Mouse (Mus musculus) kidney, adult 8-10 months (tissue): Measurements from ENCODE around the gene Grip1.

ENCODE experiments used
- DNase-seq, 2 experiments: peaks; one replicate each; pipeline ENCODE4 v3.0.0; 2022

Gene Grip1

DNA sequence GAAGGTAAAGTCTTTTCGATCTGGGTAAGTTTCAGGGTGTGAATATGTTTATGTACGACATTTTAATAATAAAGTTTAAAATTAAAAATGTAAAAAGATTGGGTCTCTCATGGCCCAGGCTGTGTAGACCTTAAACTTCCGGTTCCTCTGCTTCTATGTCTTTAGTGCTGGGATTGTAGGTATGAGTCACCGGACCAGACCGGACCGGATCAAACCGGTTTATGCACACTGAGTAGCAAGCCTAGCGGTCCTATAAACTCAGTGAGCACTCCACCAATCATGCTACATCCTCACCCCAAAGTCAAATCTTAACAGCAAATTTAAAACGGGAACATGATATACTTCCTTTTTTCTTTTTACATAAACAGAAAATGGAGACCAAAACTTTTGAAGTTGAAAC lies 530.7 kb downstream of the Grip1 start:
- no peak for DNase-seq

DNA sequence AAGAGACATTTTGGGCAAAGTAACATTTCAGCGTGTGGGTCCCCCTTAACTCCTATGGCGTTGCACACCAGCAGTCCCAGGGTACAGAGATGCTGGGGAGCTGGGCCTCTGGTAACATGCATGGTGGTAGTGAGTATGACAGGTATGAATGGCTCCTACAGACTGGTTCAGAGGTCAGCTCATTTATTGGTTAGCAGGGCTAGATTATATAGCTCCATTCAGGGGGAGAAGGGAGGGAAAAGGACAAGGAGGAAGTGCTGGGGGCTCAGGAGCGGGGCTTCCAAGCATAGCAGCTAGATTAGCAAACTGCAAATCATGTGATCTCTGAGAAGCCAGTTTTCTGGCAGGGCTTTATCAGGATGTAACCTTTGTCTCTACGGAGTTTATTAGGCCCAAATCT lies 544.8 kb downstream of the Grip1 start:
- no peak for DNase-seq

DNA sequence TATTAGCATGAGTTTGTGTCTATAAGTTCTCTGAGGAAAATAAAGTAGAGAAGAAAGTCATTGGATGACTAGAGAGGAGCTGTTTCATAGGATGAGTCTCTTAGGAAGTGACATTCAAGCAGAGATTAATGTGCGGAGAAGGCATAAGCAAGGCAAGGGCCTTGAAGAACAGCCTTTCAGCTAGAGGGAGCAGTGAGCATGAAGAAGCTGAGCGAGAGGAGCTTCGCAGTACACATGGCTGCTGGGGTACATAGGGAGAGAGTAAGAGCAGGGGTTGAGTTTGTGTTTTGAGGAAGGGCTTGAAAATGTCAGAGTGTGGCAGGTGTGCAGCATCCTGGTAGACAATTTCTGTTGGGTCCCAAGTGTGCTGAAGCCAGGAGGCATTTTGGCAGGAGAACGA lies 548.5 kb downstream of the Grip1 start:
- DNase-seq: no peak

DNA sequence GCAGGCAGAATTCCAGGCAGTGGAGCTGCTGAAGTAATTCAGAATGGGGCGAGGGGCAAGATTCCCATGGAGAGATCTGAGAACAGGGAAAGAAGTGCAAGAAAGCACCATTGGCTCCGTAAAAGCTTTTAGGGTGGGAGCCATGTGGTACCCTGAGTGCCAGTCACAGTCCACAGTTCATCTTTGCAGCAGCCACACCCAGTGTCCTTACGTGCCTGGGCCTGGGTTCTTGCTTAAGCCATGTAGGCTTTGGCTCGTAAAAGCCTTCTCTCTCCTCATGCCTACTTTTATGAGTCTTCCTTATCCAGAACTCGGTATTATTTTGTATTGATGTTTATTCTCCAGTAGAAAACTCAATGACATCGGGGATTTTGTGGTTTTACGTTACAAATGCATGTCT lies 550.5 kb downstream of the Grip1 start:
- no peak for DNase-seq

DNA sequence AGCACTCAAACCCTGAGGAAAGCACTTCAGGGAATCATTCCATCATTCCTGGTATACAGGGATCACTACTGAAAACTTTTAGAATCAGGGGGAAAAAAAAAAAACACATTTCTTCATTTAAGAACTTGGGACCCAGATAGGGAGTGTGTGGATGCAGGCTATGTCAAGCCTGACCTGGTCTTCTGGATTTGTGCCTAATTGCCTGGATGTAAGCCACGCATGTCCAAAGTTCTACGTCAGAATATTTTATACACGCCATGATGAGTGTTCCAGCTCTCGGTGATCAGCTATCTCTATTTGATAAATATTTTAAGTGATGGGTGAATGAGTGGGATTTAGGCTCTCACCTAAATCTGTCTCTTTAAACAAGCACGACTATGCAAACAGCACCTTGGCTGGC lies 552.0 kb downstream of the Grip1 start:
- DNase-seq: no peak

DNA sequence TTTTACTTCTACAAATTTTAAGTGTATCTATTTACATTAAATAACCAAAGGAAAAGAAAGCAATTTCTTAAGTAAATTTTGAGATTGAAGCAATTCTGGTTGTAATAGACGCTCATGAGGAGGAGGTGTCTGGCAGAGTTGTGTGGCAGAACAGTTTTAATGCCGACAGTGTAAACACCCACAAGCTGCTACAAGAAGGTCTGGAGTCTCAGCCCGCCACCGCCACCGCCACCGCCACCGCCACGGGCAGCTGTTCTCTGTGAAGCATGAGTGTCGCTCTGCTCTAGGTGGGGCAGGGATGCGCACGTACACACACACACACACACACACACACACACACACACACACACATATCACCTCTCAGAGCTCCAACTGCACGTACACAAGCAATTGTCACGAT lies 558.7 kb downstream of the Grip1 start:
- DNase-seq: no peak

DNA sequence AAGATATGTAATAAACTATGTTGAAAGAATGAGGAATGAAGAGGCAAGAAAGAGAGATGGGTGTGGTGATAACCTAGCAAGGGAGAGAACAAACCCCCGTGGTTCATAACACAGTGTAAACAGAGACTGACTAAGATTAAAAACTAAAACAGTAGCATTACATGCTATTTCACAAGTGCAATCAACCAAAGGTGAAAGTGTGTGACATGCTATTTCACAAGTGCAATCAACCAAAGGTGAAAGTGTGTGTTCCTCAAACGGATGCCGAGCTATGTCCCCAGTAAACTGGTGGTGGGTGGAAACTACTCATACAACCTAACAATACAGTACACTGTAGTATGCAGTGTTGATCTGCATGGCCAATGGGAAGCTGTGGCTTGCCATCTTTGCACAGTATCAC lies 561.5 kb downstream of the Grip1 start:
- DNase-seq: no peak

DNA sequence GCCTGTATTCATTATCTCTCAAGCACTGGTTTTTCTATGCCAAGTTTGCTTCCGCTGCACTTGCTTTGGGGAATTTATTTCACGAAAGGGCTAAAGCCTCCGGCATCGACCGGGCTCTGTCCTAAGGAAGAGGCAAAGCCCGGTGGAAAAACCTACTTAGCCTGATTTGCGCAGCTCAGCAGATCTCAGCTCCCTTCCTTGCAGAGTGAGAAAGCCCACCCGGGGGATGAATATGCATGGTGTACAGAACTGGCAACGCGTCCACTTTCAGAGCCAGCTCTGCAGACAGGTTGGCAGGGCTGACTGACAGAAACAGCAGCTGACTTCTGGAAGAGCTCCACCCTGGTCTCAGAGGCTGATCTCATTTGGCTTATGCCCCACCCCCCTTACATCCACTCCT lies 572.8 kb downstream of the Grip1 start:
- no peak for DNase-seq

DNA sequence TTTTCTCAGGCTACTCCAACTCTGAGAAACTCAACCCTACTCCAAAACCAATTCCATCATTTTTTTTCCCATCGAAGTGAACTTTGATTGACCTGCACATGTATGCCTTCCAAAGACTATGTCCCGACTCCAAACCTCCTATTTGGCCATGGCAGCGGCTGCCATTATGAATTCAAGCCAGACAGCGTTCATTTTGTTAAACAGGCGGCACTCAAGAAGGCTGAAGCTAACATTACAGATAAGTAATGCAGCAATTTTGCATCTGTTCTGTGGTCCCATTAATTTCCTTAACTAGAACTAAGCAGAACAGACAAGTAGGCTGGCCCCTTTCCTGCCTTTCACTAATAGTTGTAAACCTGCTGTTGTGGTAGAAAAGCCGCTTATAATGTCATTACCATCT lies 577.3 kb downstream of the Grip1 start:
- no peak for DNase-seq

DNA sequence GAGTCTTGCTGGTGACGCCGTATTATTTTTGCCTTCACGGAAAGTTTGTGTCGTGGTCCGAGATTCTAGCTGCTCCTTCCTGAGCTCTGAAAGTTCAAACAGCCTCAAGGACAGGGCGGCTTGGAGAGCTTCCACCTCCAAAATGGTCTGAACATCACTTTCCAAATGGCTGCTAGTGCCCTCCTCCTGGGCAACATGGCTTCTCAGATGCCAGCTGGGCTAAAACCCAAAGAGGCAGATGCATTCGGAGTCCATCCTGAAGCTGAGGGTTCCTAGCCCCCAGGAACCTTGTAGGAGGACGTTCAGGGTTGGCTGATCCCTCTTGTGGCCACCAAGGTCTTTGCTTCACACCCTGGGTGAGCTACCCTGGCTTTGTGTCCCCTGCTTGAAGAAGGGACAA lies 577.7 kb downstream of the Grip1 start:
- DNase-seq: no peak

DNA sequence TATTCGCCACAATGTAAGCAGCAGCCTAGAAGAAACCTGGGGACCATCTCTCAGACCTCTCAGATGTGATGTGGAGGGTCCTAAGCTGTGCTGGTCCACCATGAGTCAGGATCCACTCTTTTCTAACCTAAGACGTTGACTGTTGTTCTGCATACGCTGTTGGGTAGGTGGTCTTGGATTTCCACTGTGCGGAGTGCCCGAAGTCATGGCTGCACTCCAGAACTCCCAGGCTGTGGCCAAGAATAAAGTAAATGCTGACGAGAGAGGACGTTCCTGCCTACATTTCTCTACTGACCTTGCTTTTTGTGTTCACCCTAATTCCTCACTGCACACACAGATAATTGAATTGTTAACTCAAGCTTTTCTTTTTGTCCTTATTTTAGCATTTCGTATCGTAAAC lies 580.2 kb downstream of the Grip1 start:
- DNase-seq: no peak

DNA sequence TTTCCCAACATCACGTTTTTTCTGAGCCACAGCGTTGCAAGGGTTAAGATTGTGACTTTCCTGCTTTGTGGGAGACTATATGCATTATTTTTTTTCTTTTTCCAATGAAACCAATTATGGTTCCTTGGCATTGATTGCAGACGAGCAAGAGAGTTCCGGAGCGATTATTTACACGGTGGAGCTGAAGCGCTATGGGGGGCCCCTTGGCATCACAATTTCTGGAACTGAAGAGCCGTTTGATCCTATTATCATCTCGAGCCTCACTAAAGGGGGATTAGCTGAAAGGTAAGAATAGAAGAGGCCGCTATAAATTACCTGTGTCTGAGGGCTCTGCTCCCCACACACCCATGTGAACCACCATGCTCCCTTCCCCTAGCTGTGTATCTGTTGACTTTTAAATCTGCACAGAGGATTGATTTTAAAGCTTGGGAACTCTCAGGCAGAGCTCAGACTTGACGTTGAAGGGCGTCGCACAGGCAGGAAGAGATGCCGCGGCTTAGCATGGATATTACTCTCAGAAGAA lies 581.6 kb downstream of the Grip1 start:
- DNase-seq: no peak

DNA sequence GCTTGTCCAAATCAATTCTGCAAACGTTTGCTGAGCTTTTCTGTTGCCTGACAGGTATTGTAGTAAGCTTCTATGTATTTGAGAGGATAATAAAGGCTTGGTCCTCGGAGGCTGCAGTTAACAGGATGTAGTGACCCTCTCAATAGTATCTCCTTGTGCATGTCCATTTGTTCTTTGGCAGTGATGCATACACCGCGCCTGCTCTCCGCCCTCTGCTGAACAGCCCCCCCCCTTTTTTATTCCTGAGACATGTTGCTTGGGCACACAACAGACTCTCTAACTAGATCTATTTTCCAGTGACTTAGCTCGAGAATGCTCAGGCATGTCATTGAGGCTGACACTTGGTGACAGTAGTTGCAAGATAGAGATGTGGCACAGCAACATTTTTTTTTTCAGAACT lies 582.2 kb downstream of the Grip1 start:
- no peak for DNase-seq

DNA sequence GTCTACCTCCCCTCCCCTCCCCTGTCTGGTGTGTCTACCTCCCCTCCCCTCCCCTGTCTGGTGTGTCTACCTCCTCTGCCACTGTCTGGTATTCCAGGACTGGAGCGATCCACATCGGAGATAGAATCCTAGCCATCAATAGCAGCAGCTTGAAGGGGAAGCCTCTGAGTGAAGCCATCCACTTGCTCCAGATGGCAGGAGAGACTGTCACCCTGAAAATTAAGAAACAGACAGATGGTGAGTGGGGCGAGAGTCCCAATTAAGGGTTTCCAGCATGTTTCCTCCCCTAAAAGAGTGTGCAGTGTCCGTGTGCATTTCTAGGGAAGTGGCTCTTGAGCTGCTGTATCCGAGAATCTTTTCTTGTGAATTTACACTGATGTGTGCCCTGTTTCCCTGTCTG lies 584.6 kb downstream of the Grip1 start:
- no peak for DNase-seq

DNA sequence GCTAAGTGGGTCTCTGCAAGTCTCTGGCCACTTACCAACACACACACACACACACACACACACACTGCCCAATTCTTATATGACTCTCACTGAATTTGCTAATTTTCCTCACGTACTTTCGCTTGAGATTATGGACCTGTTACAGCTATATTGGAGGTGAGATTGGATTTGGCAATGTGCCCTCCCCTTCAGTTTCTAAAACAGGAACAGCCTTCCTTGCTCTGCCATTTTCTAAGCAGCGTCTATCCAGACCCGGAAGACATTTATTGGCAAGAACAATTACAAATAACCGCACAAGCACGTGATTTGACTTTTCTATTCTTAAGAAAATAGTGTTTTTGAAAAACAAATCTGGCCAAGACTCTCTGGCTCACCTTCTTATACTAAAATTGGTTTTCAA lies 590.6 kb downstream of the Grip1 start:
- DNase-seq: no peak

DNA sequence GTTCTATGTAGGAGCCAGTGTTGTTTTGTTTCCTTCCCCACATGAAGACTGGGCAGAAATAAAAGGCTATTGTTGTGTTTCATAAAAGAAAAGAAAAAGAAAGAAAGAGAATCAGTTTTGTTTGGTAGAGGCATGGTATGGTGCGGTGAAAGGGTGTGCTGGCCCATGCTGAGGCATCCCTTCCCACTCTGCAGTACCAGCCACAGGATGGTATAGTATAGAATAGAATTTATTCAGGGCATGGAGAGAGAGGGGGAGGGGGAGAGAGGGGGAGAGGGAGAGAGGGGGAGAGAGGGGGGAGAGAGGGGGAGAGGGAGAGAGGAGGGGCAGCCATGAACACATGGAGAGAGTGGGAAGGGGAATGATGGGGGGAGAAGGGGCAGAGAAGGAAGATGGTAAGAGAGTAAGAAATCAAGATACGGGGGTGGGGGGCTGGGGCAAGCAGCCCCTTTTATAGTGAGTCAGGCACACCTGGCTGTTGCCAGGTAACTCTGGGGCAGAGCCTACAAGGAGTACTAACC lies 591.1 kb downstream of the Grip1 start:
- no peak for DNase-seq

DNA sequence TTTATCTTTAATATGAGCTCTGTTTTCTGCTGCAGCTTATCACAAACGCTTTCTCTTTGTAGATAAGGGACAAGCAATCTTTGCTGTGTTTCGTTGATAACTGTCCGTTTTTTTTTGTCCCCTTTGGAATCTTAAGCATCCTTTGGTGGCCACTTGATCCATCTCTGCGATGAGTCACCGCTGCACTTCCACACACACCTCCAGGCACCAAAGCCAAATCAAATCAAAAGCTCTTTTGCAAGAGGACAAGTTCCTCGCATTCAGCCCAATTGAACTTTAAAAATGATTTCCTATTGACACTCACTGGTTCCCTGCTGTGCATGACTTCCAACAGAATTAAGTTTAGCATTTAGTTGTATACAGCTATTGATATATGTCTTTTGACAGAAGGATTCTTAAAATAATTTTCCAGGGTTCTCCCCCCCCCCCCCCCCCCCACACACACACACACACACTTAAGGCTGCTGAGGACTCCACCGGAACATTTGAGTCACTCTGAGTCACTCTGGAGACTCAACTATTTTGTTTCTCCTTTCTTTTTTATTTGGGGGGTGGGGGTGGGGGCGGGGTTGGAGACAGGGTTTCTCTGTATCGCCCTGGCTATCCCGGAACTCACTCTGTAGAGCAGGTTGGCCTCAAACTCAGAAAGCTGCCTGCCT lies 607.1 kb downstream of the Grip1 start:
- DNase-seq: no peak

DNA sequence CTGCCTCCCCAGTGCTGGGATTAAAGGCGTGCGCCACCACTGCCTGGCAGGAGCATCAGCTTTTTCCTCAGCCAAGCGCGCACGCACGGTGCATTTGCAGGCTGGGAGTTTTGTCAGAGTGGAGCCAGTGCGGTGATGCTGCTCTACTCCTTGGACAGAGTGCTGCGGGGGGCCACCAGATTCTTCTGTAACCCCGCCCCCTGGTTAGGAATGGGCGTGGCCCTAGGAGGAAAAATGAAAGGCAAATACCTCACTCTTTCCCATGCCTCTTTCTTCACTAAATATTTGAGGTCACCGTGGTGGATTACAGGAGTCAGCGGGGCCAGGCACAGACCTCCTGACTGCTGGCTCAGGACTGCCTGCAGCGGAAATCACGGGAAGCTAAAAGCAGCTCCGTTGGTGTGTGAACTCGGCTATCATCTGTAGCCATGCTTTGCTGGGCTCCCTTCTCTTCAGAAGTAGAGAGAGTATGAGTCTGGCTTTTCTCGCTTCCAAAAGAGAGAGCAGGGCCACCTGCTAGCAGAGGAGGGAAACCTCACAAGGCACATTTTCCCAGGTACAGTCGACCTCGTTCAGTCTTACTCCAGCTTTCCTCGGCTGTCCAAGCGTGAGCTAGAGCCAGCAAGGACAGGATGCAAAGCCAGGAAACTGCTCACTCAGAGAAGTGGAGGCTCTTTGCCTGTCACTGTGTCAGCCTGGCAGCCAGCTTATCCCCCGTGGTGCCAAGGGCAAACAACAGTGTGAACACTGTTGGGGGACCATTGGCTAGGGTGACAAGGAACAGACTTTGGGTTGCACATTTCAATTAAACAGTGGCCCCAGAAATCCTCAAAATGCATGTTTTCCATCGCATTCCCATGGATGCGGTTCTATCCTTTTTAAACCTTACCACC lies 607.9 kb downstream of the Grip1 start:
- DNase-seq: no peak

DNA sequence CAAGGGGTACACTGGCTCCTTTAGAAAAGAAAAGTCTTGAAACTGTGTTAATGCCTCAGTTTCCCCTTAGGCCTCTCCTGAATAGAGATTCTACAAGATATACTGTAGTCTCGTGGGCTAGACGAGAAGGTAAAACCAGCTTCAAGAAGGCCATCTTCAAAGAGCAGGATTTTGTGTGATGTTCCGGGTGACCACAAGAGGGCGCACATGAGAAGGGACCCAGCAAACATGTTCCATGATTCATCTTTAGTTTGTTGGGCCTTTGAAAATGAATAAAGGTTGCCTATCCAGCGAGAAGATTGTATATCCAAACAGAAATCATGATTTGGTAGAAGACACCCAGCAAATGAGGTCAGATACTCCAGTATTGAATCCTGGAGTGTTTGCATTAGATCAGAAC lies 610.8 kb downstream of the Grip1 start:
- DNase-seq: peak; percentile 18 to 60

DNA sequence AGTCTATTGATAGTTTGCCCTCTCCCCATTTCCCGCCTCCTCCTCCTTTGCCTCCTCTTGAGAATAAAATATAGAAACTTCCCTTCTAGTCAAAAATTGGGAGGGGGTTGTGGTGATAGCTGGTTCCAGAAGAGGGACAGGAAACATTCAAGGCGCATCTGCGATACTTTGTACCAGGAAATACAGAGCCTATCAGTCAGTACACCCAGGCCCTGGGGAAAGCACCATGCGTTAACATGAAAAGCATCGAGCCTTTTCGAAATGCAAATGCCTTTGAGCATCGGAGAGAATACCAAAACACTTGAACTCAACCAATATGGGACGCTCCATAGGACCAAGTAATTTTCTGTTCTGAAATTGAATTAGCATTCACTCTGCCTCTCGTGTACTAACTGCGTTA lies 612.7 kb downstream of the Grip1 start:
- DNase-seq: no peak

DNA sequence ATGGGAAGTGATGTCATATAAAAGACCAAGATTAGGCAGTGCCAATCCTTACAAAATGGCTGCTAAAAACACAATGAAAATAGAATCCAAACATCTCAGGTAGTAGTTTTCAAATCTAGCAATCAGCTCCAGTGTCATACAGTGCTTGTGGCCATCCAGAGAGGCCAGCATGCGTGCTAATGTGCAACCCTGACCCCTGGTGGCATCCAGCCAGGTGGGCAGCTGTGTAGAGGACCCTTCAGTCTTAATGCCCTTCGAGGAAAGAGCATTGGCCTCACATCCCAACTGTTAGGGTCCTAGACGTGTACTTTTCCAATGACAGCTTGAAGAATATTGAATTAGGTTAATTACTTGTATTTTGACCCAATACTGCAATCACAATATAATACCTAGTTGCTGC lies 624.2 kb downstream of the Grip1 start:
- no peak for DNase-seq

DNA sequence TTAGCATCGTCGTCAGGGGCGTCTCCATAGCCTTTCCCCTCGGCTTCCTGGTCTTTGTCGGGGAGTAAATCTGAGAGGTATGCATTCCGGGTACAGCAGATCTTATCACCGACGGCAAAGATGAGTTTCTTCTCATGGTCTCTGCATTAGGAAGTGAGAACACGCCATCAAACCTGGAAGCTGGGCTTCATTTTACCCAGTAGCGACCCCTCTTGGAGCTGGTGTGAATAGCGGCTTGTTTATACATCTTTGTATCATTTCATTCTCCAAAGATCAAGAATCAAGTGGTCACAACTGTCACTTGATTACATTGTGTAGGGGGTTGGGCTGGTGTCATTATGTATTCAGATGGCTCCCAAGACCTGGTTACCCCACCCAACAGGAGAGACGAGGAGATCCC lies 638.9 kb downstream of the Grip1 start:
- DNase-seq: no peak

DNA sequence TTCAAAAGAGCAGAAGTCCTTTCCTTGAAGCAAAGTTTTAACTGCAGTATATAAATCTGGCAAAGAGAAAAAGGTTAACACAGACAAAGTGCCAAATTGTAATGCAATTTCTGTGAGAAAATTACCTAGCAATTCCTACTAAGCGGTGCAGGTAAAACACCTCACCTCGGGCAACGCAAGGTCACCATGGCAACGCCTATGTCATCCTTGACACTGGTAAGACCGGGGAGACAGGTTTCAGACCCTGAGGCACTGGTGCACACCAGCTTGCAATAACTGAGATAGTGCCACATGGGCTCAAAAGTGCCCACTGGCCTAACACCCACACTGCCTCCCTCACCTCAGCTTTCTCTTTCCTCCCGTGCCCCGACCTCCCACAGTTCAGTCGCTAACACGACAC lies 641.5 kb downstream of the Grip1 start:
- no peak for DNase-seq

DNA sequence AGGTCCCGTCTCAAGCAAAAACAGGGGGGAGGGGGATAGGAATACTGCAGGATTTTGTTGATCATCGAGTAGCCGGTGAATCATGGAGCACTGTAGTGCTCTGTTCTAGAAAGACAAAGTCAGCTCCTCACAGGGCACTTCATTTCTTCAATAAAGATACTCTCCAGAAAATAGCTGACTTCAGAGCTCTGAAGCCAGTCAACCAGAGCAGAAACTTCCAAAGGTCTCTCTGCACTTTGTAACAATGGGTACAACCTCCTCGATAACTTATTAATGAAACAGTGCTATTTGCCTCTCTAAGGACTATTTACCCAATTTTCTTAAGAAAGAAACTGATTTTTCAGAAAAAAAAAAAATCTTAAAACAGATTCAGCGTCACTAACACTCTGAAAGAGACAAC lies 642.1 kb downstream of the Grip1 start:
- DNase-seq: peak; percentile 30 to 60
